Mouse (Mus musculus) right cerebral cortex, adult 2 months (tissue): ENCODE measurements around the gene Trim40.
"Not testable (repeated sequence)": the region's sequence is repeated elsewhere in the genome, so short reads cannot be mapped to it uniquely, and the experiment has no call there.

Experiments used
- DNase-seq, 2 experiments: peaks; one replicate each; pipeline ENCODE4 v3.0.0; 2021 to 2022; ENCODE audit warnings: low spot score in 2 of 2

Trim40 gene

GRCm38 (mm10) chr17:36893387-36893786, 3.5 kb upstream of the Trim40 start:
- DNase-seq, result no peak

GRCm38 (mm10) chr17:36892362-36892761, 2.4 kb upstream of the Trim40 start:
- DNase-seq, result peak; percentile 45 to 64

GRCm38 (mm10) chr17:36891496-36891895, 1.6 kb upstream of the Trim40 start:
- DNase-seq, result not testable (repeated sequence)

- no peak for DNase-seq
Measured at GRCm38 (mm10) chr17:36885132-36885790, 4.7 kb downstream of the Trim40 start.

- DNase-seq, result no peak
Measured at GRCm38 (mm10) chr17:36883350-36883749, 6.6 kb downstream of the Trim40 start.

GRCm38 (mm10) chr17:36874636-36875035, 15.3 kb downstream of the Trim40 start:
- no peak for DNase-seq

GRCm38 (mm10) chr17:36869955-36870810, 19.7 kb downstream of the Trim40 start:
- no peak for DNase-seq

- DNase-seq, result no peak
Measured at GRCm38 (mm10) chr17:36869284-36869954, 20.5 kb downstream of the Trim40 start, which contains the start of gene Trim10. Gene Trim10, plus strand, starts transcription at chr17:36869574.

GRCm38 (mm10) chr17:36868836-36869235, 21.1 kb downstream of the Trim40 start:
- no peak for DNase-seq

- no peak for DNase-seq
Measured at GRCm38 (mm10) chr17:36866719-36867527, 23.0 kb downstream of the Trim40 start, which contains the start of gene Trim15. Gene Trim15, minus strand, starts transcription at chr17:36867210.

GRCm38 (mm10) chr17:36861680-36862079, 28.2 kb downstream of the Trim40 start:
- no peak for DNase-seq

- DNase-seq, result no peak
Measured at GRCm38 (mm10) chr17:36858181-36858580, 31.7 kb downstream of the Trim40 start.

GRCm38 (mm10) chr17:36856236-36856635, 33.7 kb downstream of the Trim40 start:
- no peak for DNase-seq

GRCm38 (mm10) chr17:36855484-36855883, 34.4 kb downstream of the Trim40 start:
- DNase-seq, result no peak

GRCm38 (mm10) chr17:36851627-36852026, 38.3 kb downstream of the Trim40 start:
- no peak for DNase-seq

- DNase-seq, result no peak
Measured at GRCm38 (mm10) chr17:36851200-36851599, 38.7 kb downstream of the Trim40 start.

- no peak for DNase-seq
Measured at GRCm38 (mm10) chr17:36849992-36850391, 39.9 kb downstream of the Trim40 start.

GRCm38 (mm10) chr17:36848911-36849310, 41.0 kb downstream of the Trim40 start:
- no peak for DNase-seq

GRCm38 (mm10) chr17:36844725-36845124, 45.2 kb downstream of the Trim40 start:
- DNase-seq, result no peak

GRCm38 (mm10) chr17:36844286-36844719, 45.6 kb downstream of the Trim40 start:
- no peak for DNase-seq

- DNase-seq, result no peak
Measured at GRCm38 (mm10) chr17:36843696-36844095, 46.2 kb downstream of the Trim40 start.
